Mouse (Mus musculus) spleen, embryonic (tissue): ENCODE measurements at regions not wholly inside any gene's neighbourhood (a gene's known extent, or its start where the extent isn't known, plus 50 kb on each side); places are given as distances from the start of the nearest gene placed in this dataset.

Source experiments
- CTCF ChIA-PET: fragments of 350-600 bp; sonication (Branson Sonifier 250); formaldehyde crosslinking; loops from one replicate; lab custom pipeline; 2022; lab: Charles Lee

DNA sequence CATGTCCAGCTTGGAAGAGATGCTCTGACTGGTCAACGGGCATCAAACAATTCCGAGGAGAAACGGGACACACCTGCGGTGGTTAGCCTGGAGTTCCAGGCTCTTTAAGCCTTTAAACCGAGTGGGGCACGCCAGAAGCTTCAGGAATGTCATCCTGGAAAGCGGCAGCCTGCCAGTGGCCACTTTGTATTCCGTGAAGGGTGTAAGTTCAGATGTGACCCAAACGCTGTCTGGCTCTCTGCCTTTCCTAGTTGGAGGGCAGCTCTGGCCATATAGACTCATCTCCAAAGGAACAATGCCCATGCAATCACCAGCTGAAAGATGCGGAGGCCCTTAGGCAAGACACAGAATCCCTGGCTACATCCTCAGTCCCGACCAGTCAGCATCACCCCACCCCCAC lies 597.8 kb upstream of the Gm10131 start:
- CTCF ChIA-PET = no interaction called here

- CTCF ChIA-PET = no interaction called here
Measured at GRCm38 (mm10) chr8:34703351-34703750, 591.8 kb upstream of the Gm10131 start.

DNA sequence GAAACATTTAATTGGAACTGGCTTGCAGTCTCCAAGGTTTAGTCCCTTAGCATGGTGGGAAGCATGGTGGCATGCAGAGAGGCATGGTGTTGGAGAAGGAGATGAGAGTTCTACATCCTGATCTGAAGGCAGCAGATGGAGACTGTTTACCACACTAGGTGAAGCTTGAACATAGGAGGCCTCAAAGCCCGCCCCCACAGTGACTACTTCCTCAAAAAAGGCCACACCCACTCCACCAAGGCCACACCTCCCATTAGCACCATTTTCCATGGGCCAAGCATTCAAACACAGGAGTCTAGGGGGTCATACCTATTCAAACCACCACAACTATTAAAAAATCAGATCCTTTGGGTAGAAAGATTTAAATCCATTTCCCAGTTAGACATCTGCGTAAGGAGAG lies 591.3 kb upstream of the Gm10131 start:
- CTCF ChIA-PET = no interaction called here

DNA sequence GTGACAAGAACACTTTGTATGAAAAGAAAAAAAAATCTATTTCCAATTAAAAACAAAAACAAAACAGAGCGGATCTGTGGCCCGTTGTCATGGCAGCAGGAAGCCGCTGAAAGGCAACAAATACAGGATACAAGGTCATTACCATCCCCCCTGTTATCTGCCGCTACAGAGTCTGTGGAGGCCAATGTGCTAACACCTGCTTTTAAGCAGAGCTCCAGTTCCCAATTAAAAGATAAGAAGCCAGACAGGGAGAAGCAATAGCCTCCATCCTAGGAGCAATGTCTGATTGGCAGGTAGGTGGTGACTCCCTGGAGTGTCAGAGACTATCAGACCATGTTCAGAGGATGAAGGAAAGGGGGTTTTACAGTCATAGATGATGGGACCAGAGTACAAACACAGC lies 587.5 kb upstream of the Gm10131 start:
- CTCF ChIA-PET = no interaction called here

DNA sequence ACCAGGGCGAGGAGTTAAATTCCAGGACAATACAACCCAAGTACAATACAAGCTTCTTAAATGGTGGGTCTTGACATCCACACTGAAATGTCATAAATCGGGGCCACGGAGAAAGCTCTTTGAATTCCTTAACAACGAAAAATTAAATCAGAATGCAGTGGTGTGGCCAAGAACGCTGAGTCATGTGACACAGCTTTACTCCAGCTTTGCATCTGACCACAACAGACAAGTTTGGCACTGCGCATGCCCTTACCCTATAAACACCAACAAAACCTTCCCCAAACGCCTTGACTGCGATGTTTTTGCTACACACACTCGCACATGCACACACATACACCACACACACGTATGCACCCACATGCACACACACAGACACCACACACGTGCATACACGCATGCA lies 584.8 kb upstream of the Gm10131 start:
- CTCF ChIA-PET = no interaction called here

DNA sequence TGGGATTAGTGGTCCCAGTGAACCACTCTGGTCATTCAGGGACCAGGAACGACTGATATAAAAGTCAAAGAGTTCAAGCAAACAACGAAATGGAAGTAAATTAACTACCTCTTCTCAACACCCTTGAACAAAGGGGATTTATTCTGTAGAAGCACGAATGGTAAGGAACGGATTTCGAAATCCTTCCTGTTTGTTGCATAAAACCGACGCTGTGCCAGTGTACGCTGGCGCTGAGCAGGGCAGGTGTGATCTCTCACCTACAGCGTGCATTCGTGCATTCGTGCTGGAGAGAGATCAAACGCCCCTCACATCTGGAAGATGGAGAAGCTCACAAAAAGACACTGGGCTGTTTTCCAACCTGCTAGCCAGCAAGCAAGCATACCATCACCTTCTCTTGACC lies 581.1 kb upstream of the Gm10131 start:
- CTCF ChIA-PET = no interaction called here

DNA sequence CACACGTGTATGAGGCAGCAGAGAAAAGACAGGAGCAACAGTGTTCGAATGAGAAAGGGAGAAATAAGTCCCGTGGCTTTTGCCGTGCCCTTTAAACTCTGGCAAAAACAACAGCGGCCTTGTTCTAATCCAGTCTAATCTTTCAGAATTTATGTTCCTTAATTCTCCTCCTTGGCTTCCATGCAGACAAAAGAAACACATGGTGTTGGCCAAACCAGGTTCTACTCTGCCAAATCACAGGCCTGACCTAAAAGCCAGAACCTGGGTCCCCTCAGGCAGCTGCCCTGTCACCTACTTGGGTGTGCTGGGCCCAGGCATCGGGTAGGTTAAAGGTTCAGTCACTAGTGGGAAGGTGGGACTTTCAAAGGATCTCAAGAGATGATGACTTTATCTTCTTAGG lies 580.2 kb upstream of the Gm10131 start:
- CTCF ChIA-PET = no interaction called here

- CTCF ChIA-PET = interaction anchor here (0.6 kb wide), 1 partner anchor 57 kb away, joined by 4 read pairs; no protein-coding TSS in a partner anchor
Measured at GRCm38 (mm10) chr8:34689825-34690493, 578.4 kb upstream of the Gm10131 start.

DNA sequence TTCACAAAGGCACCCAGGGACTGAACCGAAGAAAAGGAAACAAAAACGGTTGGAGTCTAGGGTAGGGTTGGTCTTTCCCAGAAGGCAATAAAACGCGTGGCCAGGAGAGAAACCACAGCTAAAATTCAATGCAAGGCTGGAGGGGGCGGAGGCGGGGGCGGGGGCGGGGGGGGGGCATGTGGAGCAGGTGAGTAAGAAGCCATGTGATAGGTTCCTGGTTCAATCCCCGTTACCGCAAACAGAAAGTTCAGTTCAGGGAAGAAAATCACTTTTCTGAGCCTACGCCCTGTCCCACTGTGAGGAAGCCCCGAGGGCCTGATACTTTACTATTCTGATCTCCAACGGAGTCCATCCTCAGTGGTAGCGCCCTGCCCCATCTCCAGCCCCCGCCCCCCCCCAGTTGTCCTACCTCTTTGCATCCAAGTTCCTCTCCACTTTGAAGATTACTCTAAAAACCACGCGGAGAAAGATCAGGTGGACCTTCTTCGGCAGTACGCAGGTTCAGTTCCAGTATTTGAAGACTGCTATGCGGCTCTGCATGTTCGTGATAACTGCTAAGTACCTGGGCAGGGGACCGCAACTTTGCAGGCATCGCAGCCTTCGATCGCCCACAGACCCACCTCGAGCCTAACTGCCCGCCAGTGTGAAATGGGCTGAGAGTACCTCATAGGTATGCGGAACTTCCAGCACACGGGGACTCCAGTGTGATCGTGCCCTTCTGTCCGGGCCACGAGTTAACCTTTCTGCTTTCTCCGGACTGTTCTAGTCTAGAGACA lies 577.7 kb upstream of the Gm10131 start:
- CTCF ChIA-PET = no interaction called here

DNA sequence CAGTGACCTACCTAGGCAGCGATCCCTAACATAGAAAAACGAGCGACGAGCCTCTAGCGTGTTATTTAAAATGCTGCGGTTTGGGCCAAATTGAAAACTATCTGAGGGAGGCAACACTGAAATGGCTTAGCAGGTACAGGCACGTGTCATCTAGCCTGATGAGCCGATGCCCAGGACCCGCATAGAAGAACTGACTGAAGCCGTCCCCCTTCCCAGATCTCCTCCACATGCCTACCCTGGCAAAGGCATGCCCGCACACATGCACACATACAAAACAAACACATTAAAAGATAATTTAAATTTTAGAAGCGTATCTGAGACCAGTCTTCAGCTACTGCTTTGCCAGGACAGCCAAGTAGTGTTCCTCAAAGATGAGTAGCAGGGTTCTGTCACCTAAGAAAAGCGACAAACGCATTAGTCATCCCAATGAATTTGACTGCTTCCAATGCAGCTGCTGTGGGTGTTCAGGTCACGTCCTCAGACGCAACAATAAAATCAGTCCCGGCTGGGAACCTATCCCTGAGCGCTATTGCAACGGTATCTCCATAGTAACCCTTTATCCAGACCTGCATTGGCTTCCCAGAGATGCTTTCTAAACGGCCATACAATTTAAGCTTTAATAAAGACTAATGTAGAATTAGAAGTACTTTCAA lies 577.0 kb upstream of the Gm10131 start:
- CTCF ChIA-PET = no interaction called here

DNA sequence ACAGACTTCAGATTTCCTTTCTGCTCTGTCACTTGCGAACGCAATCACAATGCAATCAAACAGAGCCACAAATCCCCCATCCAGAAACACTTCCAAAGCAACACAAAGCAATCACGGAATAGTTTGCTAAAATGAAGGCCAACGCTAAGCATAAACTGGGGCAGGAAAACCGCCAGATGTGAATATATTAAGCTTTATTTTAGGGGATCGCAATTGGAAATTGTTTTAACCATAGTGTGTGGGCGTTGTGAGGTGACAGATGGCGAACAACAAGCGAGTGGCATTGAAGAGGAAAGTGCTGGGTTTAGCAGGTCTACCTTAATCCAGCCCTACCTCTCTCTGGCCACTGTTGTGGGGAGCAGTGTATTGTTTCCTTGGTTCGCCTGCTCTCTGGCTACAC lies 574.8 kb upstream of the Gm10131 start:
- CTCF ChIA-PET = no interaction called here

DNA sequence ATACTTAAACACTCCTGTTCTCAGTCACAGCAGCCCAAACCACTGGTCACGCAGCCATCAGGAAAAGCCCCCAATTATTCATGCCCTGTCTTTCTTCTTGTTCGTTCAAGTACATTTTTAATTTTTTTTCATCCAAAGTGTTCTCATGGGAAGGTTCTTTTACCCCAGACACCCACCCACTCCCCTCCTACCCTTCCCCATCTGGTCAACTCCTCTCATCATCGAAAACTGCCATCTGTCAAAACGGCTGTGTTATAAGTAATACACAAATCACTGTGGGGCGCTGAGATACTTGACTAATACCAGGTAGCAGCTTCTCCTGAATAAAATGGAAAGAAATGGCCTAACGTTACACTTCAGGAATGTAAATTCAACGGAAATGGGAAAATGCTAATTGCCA lies 573.1 kb upstream of the Gm10131 start:
- CTCF ChIA-PET = interaction anchor here (0.6 kb wide), 1 partner anchor 17 kb away, joined by 4 read pairs; no protein-coding TSS in a partner anchor

DNA sequence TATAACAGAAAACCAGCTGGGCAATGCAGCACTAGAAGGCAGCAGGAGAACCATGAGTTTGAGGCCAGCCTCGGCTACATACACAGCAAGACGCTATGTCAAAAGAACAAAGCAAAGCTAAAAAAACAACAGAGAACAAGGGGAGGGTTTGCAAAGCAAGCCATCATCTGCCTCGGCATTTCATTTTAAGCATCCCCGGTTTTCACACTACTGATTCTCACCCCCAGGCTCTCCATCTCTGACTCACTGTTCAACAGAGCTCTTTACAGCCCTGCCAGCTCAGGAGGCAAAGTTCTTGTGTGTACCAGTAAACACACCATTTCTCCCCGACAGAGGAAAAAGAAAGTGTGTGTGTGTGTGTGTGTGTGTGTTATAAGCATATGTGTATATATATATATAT lies 571.6 kb upstream of the Gm10131 start:
- CTCF ChIA-PET = no interaction called here

DNA sequence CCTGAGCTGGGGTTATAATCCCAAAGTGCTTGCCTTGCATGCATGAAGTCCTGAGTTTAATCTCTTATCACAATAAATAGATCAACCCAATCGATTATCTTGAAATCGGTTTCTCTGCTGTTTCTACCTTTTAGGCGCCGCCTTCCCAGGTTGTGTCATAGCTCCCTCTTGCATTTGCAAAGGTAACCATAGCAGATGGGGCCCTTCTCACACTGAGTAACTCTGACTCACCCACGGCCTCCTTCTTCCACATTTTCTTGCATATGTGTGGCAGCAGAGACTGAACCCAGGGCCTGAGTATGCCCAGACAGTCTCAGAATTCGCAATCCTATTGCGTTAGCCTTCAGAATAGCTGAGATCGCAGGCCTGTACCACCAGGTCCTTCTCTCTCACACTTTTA lies 570.7 kb upstream of the Gm10131 start:
- CTCF ChIA-PET = no interaction called here

DNA sequence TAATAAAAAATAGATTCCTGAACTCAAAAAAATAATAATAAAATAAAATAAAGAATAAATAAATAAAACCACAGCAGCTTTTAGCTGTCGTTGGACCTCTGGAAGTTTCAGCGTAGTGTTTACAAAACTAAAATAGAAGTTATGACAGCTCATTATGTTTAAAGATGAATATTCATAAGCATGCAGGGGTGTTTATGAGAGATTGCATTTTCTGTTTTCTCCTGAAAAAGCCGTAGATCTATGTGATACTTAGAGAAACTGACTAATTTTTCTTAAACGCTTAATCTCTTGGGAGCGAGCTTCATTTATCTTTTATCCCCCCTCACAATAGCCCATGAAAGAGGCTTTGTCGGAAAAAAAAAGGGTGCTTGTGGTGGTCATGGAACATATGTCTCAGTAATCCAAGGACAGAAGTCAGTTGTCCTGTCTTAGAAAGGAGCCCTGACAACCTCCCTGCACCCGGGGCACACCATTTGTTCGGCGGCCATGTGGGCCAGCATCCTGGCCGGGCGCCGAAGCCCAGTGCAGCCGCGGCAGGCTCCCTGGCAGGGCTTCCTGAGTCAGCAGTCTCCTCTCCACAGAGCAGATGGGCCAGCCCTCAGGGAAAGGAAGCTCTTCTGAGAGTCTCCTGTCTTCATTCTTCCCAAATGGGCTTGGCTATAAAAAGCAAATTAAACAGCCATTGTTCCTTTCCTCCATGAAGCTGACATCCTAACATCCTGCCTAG lies 568.2 kb upstream of the Gm10131 start:
- CTCF ChIA-PET = no interaction called here

- CTCF ChIA-PET = no interaction called here
Measured at GRCm38 (mm10) chr8:34678879-34679278, 567.3 kb upstream of the Gm10131 start.

DNA sequence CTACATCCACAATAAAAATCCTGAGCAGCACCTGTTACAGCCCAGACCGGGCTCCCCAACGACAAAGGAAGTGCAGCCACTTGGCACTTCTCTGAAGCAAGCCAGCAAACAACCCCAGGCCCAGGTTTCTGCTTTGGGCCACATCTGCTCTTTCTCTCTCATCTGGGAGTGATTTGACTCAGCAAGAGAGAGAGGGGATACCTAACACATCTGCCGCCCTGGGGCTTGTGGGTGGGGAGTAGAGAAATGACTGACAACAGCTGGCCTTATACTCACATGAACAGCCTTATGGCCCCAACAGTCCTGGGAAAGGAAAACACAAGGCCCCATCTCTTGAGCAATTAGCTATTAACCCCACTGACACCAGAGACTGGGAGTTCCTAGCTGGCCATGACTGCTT lies 560.2 kb upstream of the Gm10131 start:
- CTCF ChIA-PET = no interaction called here

DNA sequence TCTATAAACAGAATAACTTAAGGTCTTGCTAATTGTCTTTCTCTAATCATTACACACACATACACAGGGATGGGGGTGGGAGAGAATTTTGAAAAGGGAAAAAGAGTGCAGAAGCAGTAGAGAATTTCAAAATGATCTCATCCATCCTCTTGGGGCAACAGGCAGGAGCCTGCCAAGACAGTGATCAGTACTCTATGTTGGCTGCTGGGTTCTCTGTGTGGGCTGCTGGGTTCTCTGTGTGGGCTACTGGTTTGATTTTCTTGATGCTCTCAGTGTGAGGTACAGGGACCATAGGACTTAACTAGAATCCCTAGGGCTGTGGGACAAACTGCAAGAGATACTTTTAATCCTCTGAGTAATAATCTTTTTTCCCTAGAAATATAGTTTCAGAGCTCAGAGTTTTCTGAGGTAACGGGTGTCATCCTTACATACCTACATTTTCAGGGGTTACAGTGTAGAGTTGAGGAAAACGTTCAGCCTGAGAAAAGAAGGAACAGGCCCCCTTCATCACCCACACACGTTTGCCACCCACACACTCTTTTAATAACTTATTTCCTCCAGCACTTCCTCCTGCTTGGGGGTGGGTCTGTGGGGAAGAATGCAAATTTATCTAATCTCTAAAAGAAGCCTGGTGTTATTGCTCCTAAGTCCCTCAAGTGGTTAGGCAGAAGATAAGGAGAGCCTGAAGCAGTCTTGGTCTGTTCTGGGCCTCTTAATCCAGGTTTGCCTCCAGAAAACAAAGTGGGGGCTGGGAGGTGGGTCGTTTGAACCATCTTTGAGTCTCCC lies 559.6 kb upstream of the Gm10131 start:
- CTCF ChIA-PET = no interaction called here

DNA sequence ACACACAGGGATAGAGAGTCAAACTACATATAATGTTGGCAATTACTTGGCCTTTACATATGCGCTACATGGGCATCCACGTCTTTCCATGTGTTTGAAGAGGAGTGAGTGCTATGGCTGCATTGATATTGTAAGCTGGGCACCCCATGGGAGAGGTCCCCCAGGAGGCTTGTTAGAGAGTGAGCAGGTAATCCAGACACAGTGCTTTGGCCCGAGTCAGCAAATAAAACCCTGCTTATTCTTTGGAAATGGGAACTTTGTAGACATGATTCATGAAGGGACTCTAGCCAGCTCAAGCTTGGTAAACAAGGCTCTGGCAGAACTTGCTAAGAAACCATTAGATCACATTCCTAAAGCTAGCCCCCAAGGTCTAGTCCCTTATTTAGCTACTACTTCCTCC lies 557.6 kb upstream of the Gm10131 start:
- CTCF ChIA-PET = interaction anchor here (0.6 kb wide), 1 partner anchor 371 kb away, joined by 3 read pairs; no protein-coding TSS in a partner anchor

- CTCF ChIA-PET = no interaction called here
Measured at GRCm38 (mm10) chr8:34664429-34664828, 552.9 kb upstream of the Gm10131 start.

- CTCF ChIA-PET = no interaction called here
Measured at GRCm38 (mm10) chr8:34662532-34662931, 551.0 kb upstream of the Gm10131 start.
